Mouse (Mus musculus) inflammation-experienced regulatory T-cells, adult 6 months (primary cell): ENCODE measurements around the gene Evpl. TPM values are rescaled to one million over a fixed set of nuclear protein-coding genes. Genes with fewer than 3 reads are reported as not detected.

Source experiments
- ATAC-seq: one replicate; pipeline ENCODE4 v1.8.0; 2017
- polyA plus RNA-seq, 3 experiments: library from polyadenylated mRNA; unstranded; fragments of 100-300 nt; shearing (Covaris generic); gene quantifications; one replicate each; pipeline ENCODE4 v1.2.1; 2017

Evpl gene
- polyA plus RNA-seq, 3 experiments from 2014 or later = not detected

GRCm38 (mm10) chr11:116212847-116213246 is 25.0 kb downstream of the Evpl start:
- no peak for ATAC-seq

DNA sequence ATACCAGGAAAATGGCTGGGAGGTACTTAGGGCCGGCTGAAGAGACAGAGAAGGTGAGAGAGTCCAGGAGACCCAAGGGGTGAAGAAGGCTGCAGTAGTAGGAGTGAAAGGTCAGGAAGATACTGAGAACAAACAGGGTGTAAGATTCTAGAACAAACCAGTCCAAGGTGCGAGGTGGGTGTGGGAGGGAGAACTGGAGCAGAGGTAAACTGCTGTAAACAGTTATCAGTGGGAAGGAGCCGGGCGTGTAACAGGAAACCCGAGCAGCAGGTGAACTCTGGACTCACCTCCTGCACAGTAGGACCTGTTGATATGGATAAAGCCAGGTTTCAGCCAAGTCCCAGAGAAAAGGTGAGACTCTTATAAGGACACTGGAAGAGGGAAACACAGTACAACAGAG is 27.2 kb downstream of the Evpl start:
- no peak for ATAC-seq

- no peak for ATAC-seq
Observed at GRCm38 (mm10) chr11:116209257-116209656, 28.6 kb downstream of the Evpl start.

GRCm38 (mm10) chr11:116208660-116209059 is 29.2 kb downstream of the Evpl start:
- no peak for ATAC-seq

DNA sequence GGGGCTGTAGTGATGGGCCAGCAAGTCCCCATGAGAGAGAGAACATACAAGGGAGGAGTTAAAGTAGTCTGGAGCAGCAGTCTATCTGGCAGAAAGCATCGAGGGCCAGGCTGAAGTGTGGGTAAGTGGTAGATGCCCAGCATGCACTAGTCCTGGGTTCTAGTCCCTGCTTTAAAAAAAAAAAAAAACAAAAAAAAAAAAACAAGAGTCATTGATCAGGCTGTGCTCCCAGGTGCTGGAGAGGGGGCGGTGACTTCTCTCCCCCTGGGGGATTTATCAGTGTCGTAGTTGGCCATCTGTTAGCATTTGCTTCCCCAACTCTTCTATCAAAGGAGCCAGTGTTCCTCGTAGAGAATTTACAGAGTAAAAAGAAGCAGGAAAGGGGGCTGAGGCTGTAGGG is 31.2 kb downstream of the Evpl start:
- ATAC-seq = no peak

DNA sequence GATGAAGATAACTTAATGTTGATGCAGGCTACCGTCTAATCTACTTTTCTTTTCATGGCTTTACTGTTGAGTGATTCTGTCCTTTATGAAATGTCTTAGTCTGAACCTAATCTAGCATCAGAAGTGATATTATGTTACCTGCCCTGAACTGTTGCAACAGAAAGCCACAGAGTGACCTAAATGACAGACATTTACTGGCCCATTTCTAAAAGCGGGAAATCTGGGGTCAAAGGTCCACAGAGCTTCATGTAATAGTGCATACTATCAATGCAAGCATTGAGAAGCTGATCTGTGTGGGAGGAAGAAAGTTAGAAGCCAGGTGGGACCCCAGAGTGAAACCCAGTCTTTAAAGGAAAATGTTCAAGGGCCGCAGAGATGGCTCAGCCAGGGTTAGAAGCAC is 34.7 kb downstream of the Evpl start:
- ATAC-seq = no peak

GRCm38 (mm10) chr11:116201151-116201550 is 36.7 kb downstream of the Evpl start:
- ATAC-seq = no peak

DNA sequence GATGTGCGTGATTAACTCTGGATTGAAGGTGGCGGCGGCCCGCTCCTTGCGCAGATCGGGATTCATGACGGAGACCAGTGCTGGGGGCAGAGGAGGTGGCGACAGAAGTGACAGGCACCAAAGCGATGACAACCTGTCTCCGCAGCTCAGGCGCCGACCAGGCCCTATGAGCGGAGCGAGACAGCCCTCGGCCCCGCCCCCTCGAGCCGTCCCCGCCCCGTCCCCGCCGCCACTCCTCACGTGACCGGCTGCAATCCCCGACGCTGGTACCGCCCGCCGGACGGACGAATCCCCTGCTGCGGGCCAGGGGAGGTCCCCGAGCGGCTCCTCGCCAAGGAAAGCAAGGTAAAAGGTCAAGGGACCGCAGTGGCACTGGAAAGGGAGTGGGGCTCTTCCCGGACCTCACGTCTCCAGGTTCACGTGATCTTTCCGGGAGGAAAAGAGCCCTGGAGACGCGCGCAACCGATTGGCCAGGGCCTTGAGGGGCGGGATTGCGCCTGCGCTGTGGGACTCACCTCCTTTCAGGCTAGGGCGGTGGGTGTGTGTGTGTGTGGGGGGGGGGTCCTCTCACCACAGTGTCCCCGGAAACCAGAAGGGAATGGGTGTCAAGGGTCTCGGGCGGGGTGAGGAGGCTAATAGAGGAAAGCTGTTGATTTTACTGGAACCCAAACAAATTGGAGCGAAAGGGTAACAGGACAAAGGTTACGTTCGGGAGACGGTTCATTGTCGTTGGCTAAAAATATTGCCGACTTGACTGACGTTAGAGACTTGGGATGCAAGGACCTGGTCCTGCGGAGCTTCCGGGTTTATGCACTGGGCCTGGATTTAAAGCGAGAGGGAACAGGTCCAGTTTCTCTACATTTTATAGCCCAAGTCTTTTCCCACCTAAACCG is 39.0 kb downstream of the Evpl start, which contains the start of the genes Ten1 and Acox1:
Ten1 (plus strand) TSS at position 217 of the 893 bp plus-strand sequence.
Acox1 (minus strand) TSS at position 407 of the 893 bp plus-strand sequence.
- peak; percentile 88 for ATAC-seq

DNA sequence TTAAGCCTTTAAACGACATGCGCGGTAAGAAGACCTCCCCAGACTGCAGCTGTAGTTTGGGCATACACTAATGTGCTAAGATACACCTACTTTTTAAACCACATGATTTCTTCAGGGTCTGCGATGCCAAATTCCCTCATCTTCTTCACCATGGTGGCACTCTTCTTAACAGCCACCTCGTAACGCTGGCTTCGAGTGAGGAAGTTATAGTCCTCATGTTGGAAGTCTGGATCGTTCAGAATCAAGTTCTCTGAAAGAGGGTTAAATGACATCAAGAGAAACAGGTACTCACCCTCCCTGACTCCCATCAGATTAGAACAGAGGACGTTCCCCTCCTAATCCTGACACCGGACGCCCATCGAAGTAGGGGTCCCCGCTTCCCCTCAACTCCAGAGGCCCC is 39.7 kb downstream of the Evpl start:
- ATAC-seq = peak; percentile 6

DNA sequence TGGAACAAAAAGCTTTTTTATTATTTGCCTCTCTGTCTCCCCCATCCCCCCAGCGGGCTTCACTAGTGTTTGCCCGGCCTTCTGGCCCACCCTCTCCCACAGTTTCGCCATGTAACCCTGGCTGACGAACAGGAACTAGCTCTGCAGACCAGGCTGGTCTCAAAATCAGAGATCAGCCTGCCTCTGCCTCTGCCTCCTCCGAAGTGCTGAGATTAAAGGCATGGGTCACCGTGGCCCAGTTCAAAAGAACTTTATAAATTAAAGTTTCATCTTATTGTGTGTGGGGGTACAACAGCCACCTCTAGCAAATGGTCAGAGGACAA is 40.3 kb downstream of the Evpl start:
- no peak for ATAC-seq

- no peak for ATAC-seq
Observed at GRCm38 (mm10) chr11:116196866-116197583, 40.9 kb downstream of the Evpl start.

DNA sequence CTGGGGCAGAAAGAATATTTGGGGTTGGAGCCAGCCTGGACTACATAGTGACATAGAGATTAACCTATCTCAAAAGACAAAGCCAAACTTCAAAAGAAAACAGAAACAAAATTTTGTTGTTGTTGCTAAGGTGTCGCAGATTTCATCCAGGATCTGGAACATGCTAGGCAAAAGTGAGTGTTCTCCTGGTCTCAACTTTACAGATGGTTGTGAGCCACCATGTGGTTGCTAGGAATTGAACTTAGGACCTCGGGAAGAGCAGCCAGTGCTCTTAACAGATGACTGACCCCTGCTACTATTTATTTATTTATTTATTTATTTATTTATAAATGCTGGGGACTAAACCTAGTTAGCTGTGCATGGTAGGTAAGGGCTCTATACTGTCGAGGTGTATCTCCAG is 41.5 kb downstream of the Evpl start:
- ATAC-seq = no peak

DNA sequence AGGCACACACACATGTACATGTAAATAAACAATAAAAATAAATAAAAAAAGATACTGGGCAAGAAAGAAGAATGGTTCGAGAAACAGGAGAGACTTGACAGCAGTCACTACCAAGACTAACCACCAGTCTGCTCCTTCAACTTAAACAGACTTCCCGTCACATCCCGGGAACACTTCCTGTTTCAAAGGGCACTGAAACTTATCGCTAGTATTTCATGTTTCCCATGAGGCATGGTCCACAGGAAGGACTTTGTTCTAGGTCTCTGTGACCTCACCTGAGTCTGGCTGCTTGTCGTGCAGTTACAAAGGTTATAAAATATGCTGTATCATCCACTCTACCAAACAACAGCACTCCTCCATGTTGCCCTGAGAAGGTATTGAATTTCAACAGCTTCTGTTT is 42.6 kb downstream of the Evpl start:
- no peak for ATAC-seq

GRCm38 (mm10) chr11:116194619-116195018 is 43.3 kb downstream of the Evpl start:
- ATAC-seq = no peak

- no peak for ATAC-seq
Observed at GRCm38 (mm10) chr11:116187226-116187930, 50.5 kb downstream of the Evpl start.

DNA sequence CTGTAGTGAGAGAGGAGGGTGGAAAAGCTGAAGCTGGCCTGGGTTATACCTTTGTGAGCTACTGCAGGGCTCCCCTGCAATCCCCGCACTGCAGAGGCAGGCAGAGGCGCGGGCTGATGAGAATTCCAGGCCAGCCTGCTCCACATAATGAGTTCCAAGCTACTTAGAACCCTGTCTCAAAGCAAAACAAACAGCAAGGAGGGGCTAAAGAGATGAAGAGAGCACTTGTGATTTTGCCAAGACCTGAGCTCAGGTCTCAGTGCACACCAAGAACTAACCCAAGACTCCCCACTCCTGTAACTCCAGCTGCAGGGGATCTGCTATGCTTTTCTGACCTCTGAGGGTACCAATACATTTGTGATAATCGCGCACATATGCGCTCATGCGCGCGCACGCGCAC is 51.5 kb downstream of the Evpl start:
- no peak for ATAC-seq

GRCm38 (mm10) chr11:116185836-116186235 is 52.0 kb downstream of the Evpl start:
- no peak for ATAC-seq

DNA sequence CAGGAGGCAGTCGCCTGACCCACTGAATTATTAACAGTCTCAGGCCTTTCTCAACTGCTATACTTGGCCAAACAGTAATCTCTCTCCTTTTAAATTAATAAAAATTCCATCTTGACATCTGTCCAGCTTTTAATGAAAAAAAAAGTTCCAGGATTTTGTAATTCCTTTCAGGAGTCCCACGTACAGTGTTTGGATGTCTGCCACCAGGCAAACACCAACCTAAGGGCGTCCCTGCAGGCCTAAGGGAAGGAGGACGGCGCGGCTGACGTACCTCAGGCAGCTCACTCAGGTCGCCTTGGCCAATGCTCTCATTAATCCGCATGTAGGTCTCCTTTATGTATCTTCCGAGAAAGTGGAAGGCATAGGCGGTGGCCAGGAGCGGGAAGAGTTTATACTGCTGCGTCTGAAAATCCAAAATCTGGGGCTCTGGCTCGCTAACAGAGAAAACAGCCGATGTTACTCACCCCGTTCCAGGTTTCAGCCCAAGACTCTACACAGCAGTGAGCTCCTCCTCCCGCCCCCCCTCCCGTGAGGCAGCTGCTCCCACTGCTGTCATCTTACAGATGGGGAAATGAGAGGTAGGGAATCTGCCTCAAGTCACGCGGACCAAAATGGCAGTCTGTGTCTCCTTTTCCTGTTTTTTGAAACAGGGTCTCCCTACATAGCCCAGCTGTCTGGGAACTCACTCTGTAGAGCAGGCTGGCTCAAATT is 59.3 kb downstream of the Evpl start:
- ATAC-seq = no peak

- no peak for ATAC-seq
Observed at GRCm38 (mm10) chr11:116176010-116176409, 61.9 kb downstream of the Evpl start.

DNA sequence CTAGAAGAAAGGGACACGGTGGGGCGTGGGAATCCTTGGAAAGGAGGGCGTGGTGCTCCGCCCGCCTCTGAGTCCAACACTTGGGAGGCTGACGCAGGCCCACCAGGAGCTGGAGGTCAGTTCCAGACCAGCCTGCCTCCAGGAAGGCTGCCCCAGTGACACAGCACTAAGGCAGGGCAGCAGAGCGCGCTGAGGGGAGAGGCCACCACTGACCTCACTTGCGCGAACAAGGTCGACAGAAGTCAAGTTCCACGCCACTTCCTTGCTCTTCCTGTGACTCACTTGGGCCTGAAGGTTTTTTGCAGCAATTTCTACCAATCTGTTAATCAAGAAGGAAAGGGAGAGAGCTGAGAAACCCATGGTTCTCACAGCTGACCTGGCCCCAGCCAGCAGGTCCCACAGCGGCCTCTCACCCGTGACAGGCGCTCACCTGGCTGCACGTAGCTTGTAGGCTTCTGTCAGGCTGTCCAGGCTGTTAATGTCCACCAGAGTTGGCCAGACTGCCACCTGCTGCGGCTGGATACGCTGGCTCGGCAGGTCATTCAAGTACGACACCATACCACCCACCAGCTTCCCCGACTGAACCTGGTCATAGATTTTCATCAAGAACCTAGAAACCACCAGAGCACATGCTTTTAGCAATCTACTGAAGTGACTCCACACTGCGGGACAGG is 63.0 kb downstream of the Evpl start:
- no peak for ATAC-seq

DNA sequence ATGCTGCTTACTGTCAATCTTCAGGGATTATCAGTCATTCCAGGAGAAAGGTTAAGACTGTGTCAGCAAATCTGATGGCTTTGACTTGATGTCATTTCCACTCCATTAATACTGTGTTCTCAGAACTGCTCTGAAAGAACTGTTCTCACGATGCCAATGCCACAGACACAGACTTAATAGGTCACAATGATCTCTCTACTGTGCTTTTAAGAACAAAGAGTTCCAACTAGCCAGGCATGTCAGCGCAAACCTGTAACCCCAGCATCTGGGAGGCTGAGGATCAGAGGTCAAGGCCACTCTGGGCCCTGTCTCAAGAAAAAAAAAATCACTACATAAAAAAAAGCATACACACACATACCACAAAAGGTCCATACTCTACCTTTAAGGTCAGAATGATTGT is 65.9 kb downstream of the Evpl start:
- no peak for ATAC-seq
